Mouse (Mus musculus): ENCODE measurements around the gene Reep3. TPM values are rescaled to one million over a fixed set of nuclear protein-coding genes. Genes with fewer than 3 reads are reported as not detected.

The Reep3 gene
- total and polyA plus RNA-seq, 3 experiments: 21.8 to 23.3 (median 23.2) TPM

DNA sequence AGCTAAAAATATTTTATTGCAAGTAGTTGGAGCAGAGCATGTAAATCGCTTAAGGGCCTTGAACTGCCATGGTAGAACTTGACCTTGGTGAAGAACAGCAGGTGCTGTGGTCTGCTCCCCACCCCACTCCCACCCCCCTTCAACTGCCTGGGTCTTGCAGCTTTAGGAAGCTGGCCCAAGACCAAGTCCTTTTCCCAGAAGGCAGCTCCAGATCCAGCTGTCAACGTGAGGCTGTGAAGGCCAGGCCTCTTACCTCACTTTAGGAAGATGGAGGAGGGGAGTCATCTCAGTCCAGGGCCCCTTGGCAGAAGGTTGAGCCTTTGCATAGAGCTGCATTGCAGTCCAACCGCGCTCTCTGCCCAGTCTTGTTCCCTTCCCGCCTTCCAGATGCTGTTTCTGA is 102.3 kb downstream of the Reep3 start:
- no peak overlapping the region for H3K4me3 ChIP-seq (replicated peaks in 1 of 3; ENCODE audit: low read depth in 2 of 3, low read length in 2 of 3, poor library complexity in 1 of 3)
- peaks cover 5 to 34% of the 10 kb centered on the region in 2 experiments; a peak in 3 of 4 replicates for H3K4me1 ChIP-seq (ENCODE audit: control insufficient read depth in 1 of 2, insufficient read depth in 2 of 2)
- TF ChIP-seq CHD2 (IDR thresholded peaks at IDR 0.05; ENCODE audit: low read length) (0 out of 2 replicates have a peak, but pooled peaks have one; percentile 44), POLR2AphosphoS2 (IDR thresholded peaks at IDR 0.05; ENCODE audit: low read depth, low read length) (no peak)
- no peaks in the 10 kb centered on the region for H3K36me3 ChIP-seq (replicated peaks in 1 of 2; ENCODE audit: control insufficient read depth in 1 of 2, insufficient read depth in 1 of 2, low read length in 1 of 2)
- no peak overlapping the region for H3K4me2 ChIP-seq (ENCODE audit: insufficient read depth, low read depth, poor library complexity, severe bottlenecking)
- H3K27me3 ChIP-seq (replicated peaks): no peaks in the 10 kb centered on the region
- dilution Hi-C loops (cut with MboI; ENCODE audit: extremely low pct_ligation_motif_present, extremely low pct_unique_long_range_greater_than_20kb, low sequenced_read_pairs) (no loop called here), in situ Hi-C loops (cut with MboI; ENCODE audit: low pct_ligation_motif_present, low pct_unique_long_range_greater_than_20kb, low sequenced_read_pairs) (no loop called here)
- no peak for DNase-seq (ENCODE audit: extremely low read depth)
- H3K27ac ChIP-seq (ENCODE audit: insufficient read depth, low read depth): no peak overlapping the region
- H3K9me3 ChIP-seq (replicated peaks; ENCODE audit: low read length): peaks cover 2% of the 10 kb centered on the region
- H3K79me2 ChIP-seq (replicated peaks; ENCODE audit: control insufficient read depth, extremely low read depth, insufficient read depth, poor library complexity, severe bottlenecking): no peaks in the 10 kb centered on the region
- no peak overlapping the region for H3K9ac ChIP-seq (ENCODE audit: insufficient read depth, low read depth)

DNA sequence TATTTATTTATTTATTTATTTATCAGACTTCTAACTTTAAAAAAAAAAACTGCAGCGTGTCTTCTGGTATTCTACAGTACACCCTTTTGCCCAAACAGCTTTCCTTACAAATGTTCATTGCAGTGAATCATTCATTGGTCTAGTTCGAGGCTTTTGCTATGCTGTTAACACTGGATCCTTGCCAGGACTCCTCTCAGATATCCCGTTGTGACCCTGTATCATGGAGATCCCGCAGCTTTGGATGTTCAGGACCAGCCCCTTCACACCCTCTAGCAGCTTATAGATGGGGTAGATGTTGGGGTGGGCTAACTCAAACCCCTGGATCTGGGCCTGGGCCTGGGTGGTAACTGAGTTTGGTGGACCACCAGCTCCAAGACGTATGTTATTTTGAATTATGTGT is 104.2 kb downstream of the Reep3 start:
- Histone ChIP-seq H3K27me3 (replicated peaks) (no peaks in the 10 kb centered on the region), H3K4me2 (ENCODE audit: insufficient read depth, low read depth, poor library complexity, severe bottlenecking) (no peak overlapping the region), H3K4me3 (replicated peaks in 1 of 3; ENCODE audit: low read depth in 2 of 3, low read length in 2 of 3, poor library complexity in 1 of 3) (no peak overlapping the region), H3K27ac (ENCODE audit: insufficient read depth, low read depth) (no peak overlapping the region), H3K9ac (ENCODE audit: insufficient read depth, low read depth) (no peak overlapping the region), H3K36me3 (replicated peaks in 1 of 2; ENCODE audit: control insufficient read depth in 1 of 2, insufficient read depth in 1 of 2, low read length in 1 of 2) (no peaks in the 10 kb centered on the region), H3K9me3 (replicated peaks; ENCODE audit: low read length) (peaks cover 6% of the 10 kb centered on the region), H3K79me2 (replicated peaks; ENCODE audit: control insufficient read depth, extremely low read depth, insufficient read depth, poor library complexity, severe bottlenecking) (no peaks in the 10 kb centered on the region), H3K4me1 (ENCODE audit: control insufficient read depth in 1 of 2, insufficient read depth in 2 of 2) (peaks cover 2 to 19% of the 10 kb centered on the region in 2 experiments; a peak in 3 of 4 replicates)
- DNase-seq (ENCODE audit: extremely low read depth): no peak
- in situ Hi-C loops (cut with MboI; ENCODE audit: low pct_ligation_motif_present, low pct_unique_long_range_greater_than_20kb, low sequenced_read_pairs) (no loop called here), dilution Hi-C loops (cut with MboI; ENCODE audit: extremely low pct_ligation_motif_present, extremely low pct_unique_long_range_greater_than_20kb, low sequenced_read_pairs) (no loop called here)
- TF ChIP-seq MAZ (IDR thresholded peaks at IDR 0.05; ENCODE audit: low read depth, low read length): no peak
- TF ChIP-seq USF2 (conservative IDR thresholded peaks at IDR 0.05; ENCODE audit: low read depth, low read length): no peak
- no peak for TF ChIP-seq UBTF (IDR thresholded peaks at IDR 0.05; ENCODE audit: low read depth, low read length)
- no peak for TF ChIP-seq MAFK (IDR thresholded peaks at IDR 0.05; ENCODE audit: insufficient replicate concordance, low read length)

DNA sequence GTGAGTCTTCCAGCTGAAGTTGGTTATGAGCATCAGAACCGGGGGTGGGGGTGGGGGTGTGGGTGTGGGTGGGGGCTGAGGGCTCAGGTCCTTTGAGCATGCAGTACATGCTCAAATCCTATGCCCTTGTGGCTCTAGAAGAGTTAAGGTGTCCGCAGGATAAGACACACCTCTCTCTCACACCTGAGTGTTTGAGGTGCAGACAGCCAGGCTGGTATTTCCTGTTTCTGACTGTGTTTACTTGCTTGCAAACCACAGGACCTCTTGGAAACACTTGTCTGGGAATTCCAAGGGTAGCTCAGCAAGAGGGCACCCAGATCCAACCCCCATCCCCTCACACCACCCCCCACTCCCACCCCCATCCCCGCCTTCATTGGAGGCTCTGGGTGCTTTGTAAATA is 106.2 kb downstream of the Reep3 start:
- in situ Hi-C loops (cut with MboI; ENCODE audit: low pct_ligation_motif_present, low pct_unique_long_range_greater_than_20kb, low sequenced_read_pairs) (no loop called here), dilution Hi-C loops (cut with MboI; ENCODE audit: extremely low pct_ligation_motif_present, extremely low pct_unique_long_range_greater_than_20kb, low sequenced_read_pairs) (no loop called here)
- peaks cover 2 to 19% of the 10 kb centered on the region in 2 experiments; a peak in 3 of 4 replicates for H3K4me1 ChIP-seq (ENCODE audit: control insufficient read depth in 1 of 2, insufficient read depth in 2 of 2)
- no peak overlapping the region for H3K27ac ChIP-seq (ENCODE audit: insufficient read depth, low read depth)
- H3K9ac ChIP-seq (ENCODE audit: insufficient read depth, low read depth): no peak overlapping the region
- no peak overlapping the region for H3K4me2 ChIP-seq (ENCODE audit: insufficient read depth, low read depth, poor library complexity, severe bottlenecking)
- no peak overlapping the region for H3K4me3 ChIP-seq (replicated peaks in 1 of 3; ENCODE audit: low read depth in 2 of 3, low read length in 2 of 3, poor library complexity in 1 of 3)
- no peaks in the 10 kb centered on the region for H3K79me2 ChIP-seq (replicated peaks; ENCODE audit: control insufficient read depth, extremely low read depth, insufficient read depth, poor library complexity, severe bottlenecking)
- no peaks in the 10 kb centered on the region for H3K27me3 ChIP-seq (replicated peaks)
- DNase-seq (ENCODE audit: extremely low read depth): no peak
- peaks cover 6% of the 10 kb centered on the region for H3K9me3 ChIP-seq (replicated peaks; ENCODE audit: low read length)
- TF ChIP-seq IRF4 (IDR thresholded peaks at IDR 0.05; ENCODE audit: low read depth, low read length) (no peak), MAX (IDR thresholded peaks at IDR 0.05; ENCODE audit: low read length) (no peak), EP300 (IDR thresholded peaks at IDR 0.05; ENCODE audit: low read length) (no peak), MEF2A (IDR thresholded peaks at IDR 0.05; ENCODE audit: borderline replicate concordance, low read depth, low read length) (no peak), PAX5 (IDR thresholded peaks at IDR 0.05; ENCODE audit: low read length) (no peak), ETS1 (conservative IDR thresholded peaks at IDR 0.05; ENCODE audit: low read depth, low read length) (no peak), ZKSCAN1 (IDR thresholded peaks at IDR 0.05; ENCODE audit: borderline replicate concordance, low read depth, low read length) (no peak), ZNF384 (IDR thresholded peaks at IDR 0.05; ENCODE audit: low read depth, low read length) (no peak), NELFE (IDR thresholded peaks at IDR 0.05; ENCODE audit: low read depth, low read length) (no peak), POLR2A (IDR thresholded peaks at IDR 0.05; ENCODE audit: low read depth, low read length) (no peak), ELF1 (IDR thresholded peaks at IDR 0.05; ENCODE audit: low read depth, low read length) (no peak), RAD21 (IDR thresholded peaks at IDR 0.05; ENCODE audit: low read depth, low read length) (no peak), HCFC1 (IDR thresholded peaks at IDR 0.05; ENCODE audit: low read depth, low read length) (no peak), KAT2A (IDR thresholded peaks at IDR 0.05; ENCODE audit: insufficient replicate concordance, low read length) (no peak), GABPA (IDR thresholded peaks at IDR 0.05; ENCODE audit: insufficient replicate concordance, low read depth, low read length) (no peak)
- no peaks in the 10 kb centered on the region for H3K36me3 ChIP-seq (replicated peaks in 1 of 2; ENCODE audit: control insufficient read depth in 1 of 2, insufficient read depth in 1 of 2, low read length in 1 of 2)

All from CH12.LX (cell line).